Comparison of ENCODE assay signal across 20 mouse cellular contexts in the genomic region with DNA sequence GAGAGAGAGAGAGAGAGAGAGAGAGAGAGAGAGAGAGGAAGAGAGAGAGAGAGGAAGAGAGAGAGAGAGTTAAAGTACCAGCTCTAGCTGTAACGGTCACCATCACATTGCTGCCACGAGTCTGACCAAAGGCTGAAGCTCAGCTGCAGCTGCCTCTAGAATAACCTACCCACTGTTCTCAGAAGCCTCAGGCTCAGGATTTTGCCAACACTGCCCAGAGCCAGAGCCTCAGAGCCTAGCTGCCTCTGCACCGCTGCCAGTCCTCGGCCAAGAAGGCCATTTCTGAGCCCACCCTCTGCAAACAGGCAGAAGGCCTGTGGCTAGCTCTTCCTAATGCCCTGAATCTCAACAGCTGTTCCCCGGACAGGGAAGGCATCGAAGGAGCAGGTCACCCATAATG.
A peak's percentile ranks its signal among the peaks of the same experiment; 100 is the strongest.
DNase-seq lines count a peak whose midpoint lies in the region; ATAC-seq lines count a peak whose summit lies in the region.
"Had no signal": no experiment of that assay in that cellular context is flagged by ENCODE, and none has a peak within 500 bp of the region (broad histone marks: within the 10 kb centered on the region; RNA-seq: fewer than 3 reads in every experiment).

No protein-coding gene starts in this region.

- H3K9ac ChIP-seq in embryonic facial prominence, embryonic 14.5 days (ENCODE audit: low read depth, low read length): no peak overlapping the region
- H3K9ac ChIP-seq in heart, embryonic 15.5 days: no peak overlapping the region
- no peak overlapping the region for H3K9ac ChIP-seq in limb, embryonic 13.5 days
- H3K9ac ChIP-seq in forebrain, embryonic 14.5 days (ENCODE audit: low read length): no peak overlapping the region
- H3K9ac ChIP-seq: forebrain, postnatal 0 days had no signal

- no peaks in the 10 kb centered on the region for H3K9me3 ChIP-seq in embryonic facial prominence, embryonic 14.5 days (ENCODE audit: control insufficient read depth, low read length)
- H3K9me3 ChIP-seq in embryonic facial prominence, embryonic 10.5 days: no peaks in the 10 kb centered on the region
- H3K9me3 ChIP-seq in heart, embryonic 15.5 days (replicated peaks): no peaks in the 10 kb centered on the region
- no peaks in the 10 kb centered on the region for H3K9me3 ChIP-seq in limb, embryonic 13.5 days
- no peaks in the 10 kb centered on the region for H3K9me3 ChIP-seq in limb, embryonic 10.5 days (replicated peaks)
- no peaks in the 10 kb centered on the region for H3K9me3 ChIP-seq in forebrain, embryonic 14.5 days (replicated peaks; ENCODE audit: control insufficient read depth, low read length)

- no peaks in the 10 kb centered on the region for H3K4me1 ChIP-seq in embryonic facial prominence, embryonic 14.5 days (ENCODE audit: control insufficient read depth, insufficient read depth, low read length)
- H3K4me1 ChIP-seq in embryonic facial prominence, embryonic 10.5 days: no peaks in the 10 kb centered on the region
- peaks cover 5% of the 10 kb centered on the region; the same call in 1 of the 2 replicates for H3K4me1 ChIP-seq in heart, embryonic 15.5 days (replicated peaks)
- no peaks in the 10 kb centered on the region for H3K4me1 ChIP-seq in limb, embryonic 13.5 days
- H3K4me1 ChIP-seq in limb, embryonic 10.5 days: peaks cover 6% of the 10 kb centered on the region; the same call in 1 of the 2 replicates
- H3K4me1 ChIP-seq in forebrain, embryonic 14.5 days (ENCODE audit: control insufficient read depth, insufficient read depth, low read length): no peaks in the 10 kb centered on the region

- no peak overlapping the region for H3K4me2 ChIP-seq in embryonic facial prominence, embryonic 14.5 days (ENCODE audit: low read depth, low read length)
- H3K4me2 ChIP-seq in heart, embryonic 15.5 days: no peak overlapping the region
- no peak overlapping the region for H3K4me2 ChIP-seq in limb, embryonic 13.5 days (replicated peaks)
- H3K4me2 ChIP-seq in forebrain, embryonic 14.5 days (ENCODE audit: low read length): no peak overlapping the region

- no peaks in the 10 kb centered on the region for H3K27me3 ChIP-seq in embryonic facial prominence, embryonic 14.5 days (replicated peaks; ENCODE audit: control insufficient read depth, insufficient read depth, low read length)
- no peaks in the 10 kb centered on the region for H3K27me3 ChIP-seq in embryonic facial prominence, embryonic 10.5 days (replicated peaks; ENCODE audit: low read depth, poor library complexity, severe bottlenecking)
- no peaks in the 10 kb centered on the region for H3K27me3 ChIP-seq in heart, embryonic 15.5 days
- H3K27me3 ChIP-seq in limb, embryonic 13.5 days: no peaks in the 10 kb centered on the region
- H3K27me3 ChIP-seq in limb, embryonic 10.5 days (ENCODE audit: low read depth, poor library complexity, severe bottlenecking): no peaks in the 10 kb centered on the region
- H3K27me3 ChIP-seq in forebrain, embryonic 14.5 days (replicated peaks; ENCODE audit: control insufficient read depth, insufficient read depth, low read length): no peaks in the 10 kb centered on the region

- 58% methylated on average over 5 of the region's 6 CpGs for WGBS in embryonic facial prominence, embryonic 14.5 days
- WGBS in embryonic facial prominence, embryonic 10.5 days: 81% methylated on average over 6 of the region's 6 CpGs
- WGBS in heart, embryonic 15.5 days: 72% methylated on average over 6 of the region's 6 CpGs
- WGBS in limb, embryonic 13.5 days: 72% methylated on average over 6 of the region's 6 CpGs
- 86% methylated on average over 6 of the region's 6 CpGs for WGBS in limb, embryonic 10.5 days
- 79% methylated on average over 6 of the region's 6 CpGs for WGBS in forebrain, embryonic 14.5 days

- ATAC-seq in embryonic facial prominence, embryonic 14.5 days (ENCODE audit: low read depth): no peak
- no peak for ATAC-seq in heart, embryonic 15.5 days (replicated peaks; ENCODE audit: insufficient number of reproducible peaks, insufficient read depth, low FRiP score, low read depth)
- no peak for ATAC-seq in limb, embryonic 13.5 days (ENCODE audit: low FRiP score, low read depth)
- ATAC-seq in forebrain, embryonic 14.5 days: no peak
- ATAC-seq: CD4-positive, CD25-positive, alpha-beta regulatory T cell, adult 4 months; forebrain, postnatal 0 days; hindbrain, postnatal 0 days; intestine, embryonic 16.5 days had no signal

- peak overlapping the region; percentile 39; the same call in 1 of the 2 replicates for H3K27ac ChIP-seq in embryonic facial prominence, embryonic 14.5 days (replicated peaks; ENCODE audit: low read depth, low read length)
- H3K27ac ChIP-seq in embryonic facial prominence, embryonic 10.5 days (replicated peaks): no peak overlapping the region
- H3K27ac ChIP-seq in heart, embryonic 15.5 days: 0 out of 2 replicates have a peak overlapping the region, but pooled peaks have one; percentile 9
- 0 out of 2 replicates have a peak overlapping the region, but pooled peaks have one; percentile 33 for H3K27ac ChIP-seq in limb, embryonic 13.5 days
- H3K27ac ChIP-seq in limb, embryonic 10.5 days: no peak overlapping the region
- no peak overlapping the region for H3K27ac ChIP-seq in forebrain, embryonic 14.5 days (ENCODE audit: low read depth, low read length)
- H3K27ac ChIP-seq: hindbrain, postnatal 0 days had no signal

- no peaks in the 10 kb centered on the region for H3K36me3 ChIP-seq in embryonic facial prominence, embryonic 14.5 days (ENCODE audit: control insufficient read depth, insufficient read depth, low read length)
- no peaks in the 10 kb centered on the region for H3K36me3 ChIP-seq in embryonic facial prominence, embryonic 10.5 days (replicated peaks)
- no peaks in the 10 kb centered on the region for H3K36me3 ChIP-seq in heart, embryonic 15.5 days
- no peaks in the 10 kb centered on the region for H3K36me3 ChIP-seq in limb, embryonic 13.5 days
- H3K36me3 ChIP-seq in limb, embryonic 10.5 days: no peaks in the 10 kb centered on the region
- no peaks in the 10 kb centered on the region for H3K36me3 ChIP-seq in forebrain, embryonic 14.5 days (ENCODE audit: control insufficient read depth, insufficient read depth, low read length)

- no peak for DNase-seq in embryonic facial prominence, embryonic 14.5 days (ENCODE audit: low spot score)
- DNase-seq in embryonic facial prominence, embryonic 10.5 days (ENCODE audit: low spot score): no peak
- DNase-seq in heart, adult 18-20 months: no peak
- no peak for DNase-seq in limb, embryonic 10.5 days (ENCODE audit: low spot score)
- DNase-seq in layer of hippocampus, postnatal 10 days (ENCODE audit: low spot score in 2 of 2): peak; percentile 16 to 39
- DNase-seq in forebrain, embryonic 14.5 days (ENCODE audit: low spot score): no peak
- DNase-seq: adrenal gland, postnatal 25 days; cerebellum, postnatal 14 days; embryo, embryonic 11 days; forebrain, postnatal 0 days; kidney, adult 9 months; kidney, postnatal 25 days; lung, postnatal 4 days; midbrain, embryonic 14.5 days; thymus, postnatal 14 days had no signal

- H3K4me3 ChIP-seq in embryonic facial prominence, embryonic 14.5 days (ENCODE audit: low read depth, low read length): no peak overlapping the region
- H3K4me3 ChIP-seq in embryonic facial prominence, embryonic 10.5 days: no peak overlapping the region
- no peak overlapping the region for H3K4me3 ChIP-seq in heart, embryonic 15.5 days
- no peak overlapping the region for H3K4me3 ChIP-seq in limb, embryonic 13.5 days
- no peak overlapping the region for H3K4me3 ChIP-seq in limb, embryonic 10.5 days
- no peak overlapping the region for H3K4me3 ChIP-seq in forebrain, embryonic 14.5 days (ENCODE audit: low read depth, low read length)

Comparison
In these comparisons a context has a peak if more than half of its experiments do, and no peak if none do; other contexts are left out.
1. H3K27ac ChIP-seq: peak in embryonic facial prominence, embryonic 14.5 days (single experiment), heart, embryonic 15.5 days (single experiment) and limb, embryonic 13.5 days (single experiment); none in embryonic facial prominence, embryonic 10.5 days (single experiment), limb, embryonic 10.5 days (single experiment) and forebrain, embryonic 14.5 days (single experiment).
2. DNase-seq: peak in layer of hippocampus, postnatal 10 days (2 of 2); none in embryonic facial prominence, embryonic 14.5 days (single experiment), embryonic facial prominence, embryonic 10.5 days (single experiment), heart, adult 18-20 months (0 of 2), limb, embryonic 10.5 days (single experiment) and forebrain, embryonic 14.5 days (single experiment).